Mouse (Mus musculus) lung, postnatal 0 days (tissue): ENCODE measurements around the gene Brinp3.

Source experiments
- CTCF ChIP-seq: IDR thresholded peaks from 2 replicates; pipeline ENCODE4 v1.5.1; 2016; ENCODE audit warnings: antibody characterized with exemption, mild to moderate bottlenecking
- EP300 ChIP-seq: IDR thresholded peaks from 2 replicates; pipeline ENCODE4 v1.6.1; 2016; ENCODE audit warnings: antibody characterized with exemption, mild to moderate bottlenecking, control low read depth

DNA sequence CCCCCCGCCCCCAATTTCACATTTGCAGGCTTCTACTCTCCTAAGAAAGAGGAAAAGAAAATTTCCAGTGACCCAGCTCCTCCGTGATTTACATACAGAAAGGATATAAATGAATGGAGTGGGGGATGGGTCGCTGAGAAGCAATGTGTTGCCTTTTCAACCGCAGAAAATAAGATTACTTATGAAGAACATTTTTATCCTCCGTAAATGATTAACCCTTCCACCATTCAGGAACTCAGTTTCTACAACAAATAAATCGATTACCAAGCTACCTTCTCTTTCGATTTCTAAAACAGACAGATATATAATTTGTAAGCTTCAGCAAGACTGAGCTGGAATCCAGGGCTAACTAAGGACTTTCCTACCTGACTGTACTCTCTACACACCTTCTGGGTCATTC lies 339 bp upstream of the Brinp3 start:
- no peak for TF ChIP-seq EP300
- TF ChIP-seq CTCF, result no peak
